Mouse (Mus musculus) neural tube, embryonic 12.5 days (tissue): Measurements from ENCODE around the gene Ankrd52. TPM values are rescaled to one million over a fixed set of nuclear protein-coding genes. Genes with fewer than 3 reads are reported as not detected.

ENCODE experiments used
- ATAC-seq: fragments of 200-750 bp; cut with Nextera tagmentation; 2 replicates; pipeline ENCODE4 v1.8.0; 2017; ENCODE audit warnings: low read depth, mild to moderate bottlenecking, moderate TSS enrichment, moderate library complexity; ENCODE audit not compliant: low FRiP score
- H3K27ac ChIP-seq: fragments of 300-500 bp; sonication (generic); 2 replicates; pipeline ENCODE4 v1.5.1; 2016
- H3K27me3 ChIP-seq: fragments of 300-500 bp; sonication (generic); replicated peaks from 2 replicates; pipeline ENCODE4 v1.6.1; 2016; ENCODE audit warnings: mild to moderate bottlenecking
- H3K36me3 ChIP-seq: fragments of 300-500 bp; sonication (generic); 2 replicates; pipeline ENCODE4 v1.6.1; 2016; ENCODE audit warnings: mild to moderate bottlenecking
- H3K4me1 ChIP-seq: fragments of 300-500 bp; sonication (generic); 2 replicates; pipeline ENCODE4 v1.6.1; 2016
- H3K4me2 ChIP-seq: fragments of 300-500 bp; sonication (generic); replicated peaks from 2 replicates; pipeline ENCODE4 v1.6.1; 2016; ENCODE audit warnings: mild to moderate bottlenecking
- H3K4me3 ChIP-seq: fragments of 300-500 bp; sonication (generic); 2 replicates; pipeline ENCODE4 v1.5.1; 2016
- H3K9ac ChIP-seq: fragments of 300-500 bp; sonication (generic); 2 replicates; pipeline ENCODE4 v1.6.1; 2016; ENCODE audit warnings: mild to moderate bottlenecking
- H3K9me3 ChIP-seq: fragments of 300-500 bp; sonication (generic); 2 replicates; pipeline ENCODE4 v1.6.1; 2016; ENCODE audit warnings: mild to moderate bottlenecking
- WGBS: fragments of 180-500 bp; shearing (Covaris S2); methylation state at CpG from one replicate; pipeline ENCODE4 v1.1.7; 2016; 5-methylcytosine and 5-hydroxymethylcytosine counted together
- polyA plus RNA-seq: library from polyadenylated mRNA; unstranded; fragments of >200 nt; fragmentation: Nextera tagmentation; extraction: Ambion mirVana; gene quantifications from 2 replicates; pipeline ENCODE4 v1.2.1, GENCODE M21; 2016

Gene Ankrd52
- polyA plus RNA-seq, 1 experiment from 2014 or later = 10.2 TPM

DNA sequence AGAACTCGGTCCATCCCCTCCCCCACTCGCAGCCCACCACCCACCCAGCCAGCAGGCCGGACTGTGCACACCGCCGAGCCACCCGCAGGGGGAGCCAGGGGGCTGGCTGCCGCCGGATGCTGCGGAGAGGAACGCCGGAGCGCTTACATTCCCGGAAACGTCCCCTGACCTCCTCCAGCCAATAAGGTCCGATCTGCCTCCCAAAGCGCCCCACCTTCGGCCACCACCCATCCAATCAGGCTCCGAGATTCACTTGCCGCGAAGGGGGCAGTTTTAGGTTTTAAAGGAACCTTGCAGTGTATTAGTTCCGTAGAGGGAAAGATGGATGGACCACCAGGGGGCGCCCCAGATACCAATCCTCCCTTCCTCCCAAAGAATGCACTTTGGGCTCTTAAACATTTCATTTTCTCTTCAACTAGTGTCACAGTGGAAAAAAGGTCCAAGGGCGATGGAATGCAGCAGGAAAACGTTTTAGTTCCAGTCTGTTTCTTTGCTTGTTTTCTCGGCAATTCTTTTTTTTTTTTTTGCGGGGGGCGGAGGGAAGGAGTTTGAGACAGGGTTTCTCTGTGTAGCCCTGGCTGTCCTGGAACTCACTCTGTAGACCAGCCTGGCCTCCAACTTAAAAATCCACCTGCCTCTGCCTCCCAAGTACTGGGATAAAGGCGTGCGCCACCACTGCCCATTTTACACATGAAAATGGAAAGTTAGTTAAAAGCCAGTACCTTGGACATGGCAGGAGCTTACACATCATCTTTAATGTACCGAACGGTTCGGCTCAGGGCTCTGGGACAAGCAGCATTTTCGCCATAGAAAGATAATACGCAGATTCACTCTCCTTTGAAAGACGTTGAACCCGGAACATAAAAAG lies 33.0 kb downstream of the Ankrd52 start:
- H3K9me3 ChIP-seq = no peaks in the 10 kb centered on the region
- H3K4me2 ChIP-seq = peak overlapping the region; percentile 97
- WGBS = 5% methylated on average over 36 of the region's 36 CpGs
- peaks cover 40% of the 10 kb centered on the region for H3K4me1 ChIP-seq
- peak overlapping the region; percentile 77 for H3K9ac ChIP-seq
- peak; percentile 88 for ATAC-seq
- no peaks in the 10 kb centered on the region for H3K27me3 ChIP-seq
- H3K36me3 ChIP-seq = peaks cover 32% of the 10 kb centered on the region
- H3K4me3 ChIP-seq = peak overlapping the region; percentile 97
- peak overlapping the region; percentile 58 for H3K27ac ChIP-seq

DNA sequence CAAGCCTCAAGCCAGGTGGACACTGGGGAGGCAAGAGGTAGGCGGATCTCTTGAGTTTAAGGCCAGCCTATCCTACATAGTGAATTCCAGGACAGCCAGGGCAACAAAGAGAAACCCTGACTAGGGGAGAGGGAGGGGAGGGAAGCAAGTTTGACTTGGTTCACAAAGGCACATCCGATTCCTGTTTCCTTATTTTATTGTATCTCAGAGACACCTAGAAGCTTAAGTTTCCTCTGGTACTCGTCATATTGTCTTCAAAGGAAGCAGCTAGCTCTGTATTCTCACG lies 33.6 kb downstream of the Ankrd52 start:
- Histone ChIP-seq H3K4me3 (peak overlapping the region; percentile 97; the same call in 1 of the 2 replicates), H3K9me3 (no peaks in the 10 kb centered on the region), H3K27ac (peak overlapping the region; percentile 75; the same call in 1 of the 2 replicates), H3K27me3 (no peaks in the 10 kb centered on the region), H3K4me2 (peak overlapping the region; percentile 97), H3K4me1 (peaks cover 40% of the 10 kb centered on the region), H3K36me3 (peaks cover 36% of the 10 kb centered on the region), H3K9ac (0 out of 2 replicates have a peak overlapping the region, but pooled peaks have one; percentile 91)
- no peak for ATAC-seq
- 17% methylated on average over 4 of the region's 4 CpGs for WGBS

DNA sequence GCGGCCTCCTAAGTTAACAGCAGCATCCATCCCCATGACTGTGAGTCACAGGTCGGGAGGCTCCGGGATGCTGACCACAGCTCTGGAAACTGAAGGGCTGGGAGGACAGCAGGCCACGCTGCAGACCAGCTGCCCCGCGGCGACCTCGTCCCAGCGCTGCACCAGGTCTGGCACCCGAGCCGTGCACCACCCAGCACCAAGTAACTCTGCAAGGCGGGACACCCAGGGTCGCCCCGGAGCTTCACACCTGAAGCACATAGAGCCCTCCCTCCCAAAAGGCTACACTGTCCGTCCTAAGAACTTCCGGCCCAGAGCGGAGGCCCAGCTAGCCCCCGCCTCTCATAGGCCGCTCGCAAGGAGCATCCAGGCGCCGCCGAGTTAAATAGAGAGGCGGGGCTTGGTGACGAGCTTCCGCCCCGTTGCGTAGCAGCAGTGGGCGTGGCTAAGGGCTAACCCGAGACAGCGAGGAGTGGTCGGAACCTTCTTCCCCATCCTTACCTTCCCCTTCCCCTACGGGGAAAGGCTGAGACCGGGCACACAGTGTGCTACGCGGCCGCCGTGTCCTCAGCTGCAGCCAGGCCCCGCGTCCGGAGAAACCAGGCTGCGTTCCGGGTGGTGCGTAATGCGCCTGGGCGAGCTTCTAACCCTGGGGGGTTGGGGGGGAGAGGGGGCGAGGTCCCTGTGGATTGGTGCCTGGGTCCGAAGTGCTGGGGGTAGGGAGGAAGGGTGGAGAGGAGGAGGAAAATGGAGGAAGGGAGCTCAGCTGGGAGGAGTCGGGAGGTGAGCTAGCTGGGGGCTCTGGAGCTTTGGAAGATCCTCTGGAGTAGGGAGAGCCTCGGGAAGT lies 34.5 kb downstream of the Ankrd52 start, which contains the start of the genes Nabp2 and Rnf41:
Gene Nabp2 (minus strand): TSS at position 282 of the 844 bp plus-strand sequence.
Gene Rnf41 (plus strand): TSS at position 447 of the 844 bp plus-strand sequence.
- peaks cover 33% of the 10 kb centered on the region for H3K36me3 ChIP-seq
- H3K9ac ChIP-seq = peak within 1 kb of the TSS; percentile 91
- no peaks in the 10 kb centered on the region for H3K9me3 ChIP-seq
- H3K4me2 ChIP-seq = peak within 1 kb of the TSS; percentile 97
- peaks cover 40% of the 10 kb centered on the region for H3K4me1 ChIP-seq
- under 1% methylated on average over 50 of the region's 50 CpGs for WGBS
- H3K27ac ChIP-seq = peak within 1 kb of the TSS; percentile 86
- H3K4me3 ChIP-seq = peak within 1 kb of the TSS; percentile 97
- H3K27me3 ChIP-seq = no peaks in the 10 kb centered on the region
- peak; percentile 86 for ATAC-seq

DNA sequence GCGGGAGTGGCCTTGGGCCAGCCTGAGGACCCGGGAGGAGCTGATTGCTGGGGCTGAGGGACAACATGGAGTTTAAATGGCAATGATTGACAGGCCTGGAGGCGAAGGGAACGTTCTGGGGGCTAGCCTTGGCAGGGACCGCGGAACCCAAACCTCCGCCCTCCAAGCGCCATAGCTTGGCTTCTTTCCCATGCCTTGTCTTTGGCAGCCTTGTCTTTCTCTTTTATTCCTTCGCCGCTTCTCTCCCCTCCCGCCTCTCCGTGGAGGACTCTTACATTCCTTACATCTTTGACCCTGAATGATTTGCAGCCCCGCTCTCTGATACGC lies 35.1 kb downstream of the Ankrd52 start:
- peaks cover 40% of the 10 kb centered on the region for H3K4me1 ChIP-seq
- ATAC-seq = no peak
- 1% methylated on average over 14 of the region's 14 CpGs for WGBS
- H3K4me3 ChIP-seq = peak overlapping the region; percentile 97
- H3K9ac ChIP-seq = peak overlapping the region; percentile 91
- H3K27me3 ChIP-seq = no peaks in the 10 kb centered on the region
- H3K27ac ChIP-seq = peak overlapping the region; percentile 86
- H3K36me3 ChIP-seq = peaks cover 35% of the 10 kb centered on the region
- H3K4me2 ChIP-seq = peak overlapping the region; percentile 97
- H3K9me3 ChIP-seq = no peaks in the 10 kb centered on the region

DNA sequence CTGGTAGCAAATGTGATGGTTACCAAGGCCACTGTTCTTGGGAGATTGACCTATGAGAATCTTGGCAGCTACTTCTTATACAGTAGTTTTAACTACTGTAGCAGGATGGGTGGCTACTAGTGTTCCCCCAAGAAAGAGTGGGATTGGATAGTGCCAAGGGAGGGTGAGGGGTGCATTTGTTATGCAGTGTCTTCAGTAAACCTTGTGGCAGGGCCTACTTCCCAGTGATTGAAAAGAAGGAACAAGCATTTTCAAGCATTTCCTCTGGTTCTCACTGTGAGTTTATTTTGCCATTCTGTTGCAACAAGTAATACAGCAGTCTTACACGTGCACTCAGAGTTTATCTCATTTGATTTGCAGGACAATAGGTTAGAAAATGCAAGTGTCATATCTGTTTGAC lies 35.6 kb downstream of the Ankrd52 start:
- no peaks in the 10 kb centered on the region for H3K27me3 ChIP-seq
- peaks cover 40% of the 10 kb centered on the region for H3K4me1 ChIP-seq
- H3K27ac ChIP-seq = no peak overlapping the region
- H3K9ac ChIP-seq = peak overlapping the region; percentile 91
- H3K4me2 ChIP-seq = peak overlapping the region; percentile 97
- peak overlapping the region; percentile 97 for H3K4me3 ChIP-seq
- no peak for ATAC-seq
- H3K9me3 ChIP-seq = no peaks in the 10 kb centered on the region
- 56% methylated on average over 1 of the region's 1 CpGs for WGBS
- peaks cover 40% of the 10 kb centered on the region for H3K36me3 ChIP-seq

DNA sequence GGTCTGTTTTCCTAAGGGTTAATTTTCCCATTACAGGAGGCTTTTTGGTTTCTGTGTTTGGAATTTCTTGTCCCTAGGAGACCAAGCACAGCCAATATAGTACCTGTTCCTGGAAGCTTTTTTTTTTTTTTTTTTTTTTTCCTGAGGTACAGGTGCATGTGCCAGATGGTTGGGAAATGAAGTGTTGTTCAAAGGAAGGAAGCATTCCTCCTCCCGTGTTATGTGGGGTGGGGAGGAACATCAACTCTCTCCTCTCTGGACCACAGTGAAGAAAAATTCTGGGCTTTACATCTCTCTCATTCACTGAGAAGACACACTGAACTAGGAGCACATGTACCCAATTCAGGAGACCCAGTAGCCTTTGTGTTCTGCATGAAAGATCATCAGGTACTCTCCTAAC lies 36.2 kb downstream of the Ankrd52 start:
- H3K27ac ChIP-seq = no peak overlapping the region
- H3K4me1 ChIP-seq = peaks cover 37% of the 10 kb centered on the region
- H3K27me3 ChIP-seq = no peaks in the 10 kb centered on the region
- peaks cover 39% of the 10 kb centered on the region for H3K36me3 ChIP-seq
- H3K9ac ChIP-seq = peak overlapping the region; percentile 91; the same call in 1 of the 2 replicates
- no peak overlapping the region for H3K4me3 ChIP-seq
- no peak for ATAC-seq
- H3K9me3 ChIP-seq = no peaks in the 10 kb centered on the region
- WGBS = 69% methylated on average over 1 of the region's 1 CpGs
- peak overlapping the region; percentile 97 for H3K4me2 ChIP-seq

DNA sequence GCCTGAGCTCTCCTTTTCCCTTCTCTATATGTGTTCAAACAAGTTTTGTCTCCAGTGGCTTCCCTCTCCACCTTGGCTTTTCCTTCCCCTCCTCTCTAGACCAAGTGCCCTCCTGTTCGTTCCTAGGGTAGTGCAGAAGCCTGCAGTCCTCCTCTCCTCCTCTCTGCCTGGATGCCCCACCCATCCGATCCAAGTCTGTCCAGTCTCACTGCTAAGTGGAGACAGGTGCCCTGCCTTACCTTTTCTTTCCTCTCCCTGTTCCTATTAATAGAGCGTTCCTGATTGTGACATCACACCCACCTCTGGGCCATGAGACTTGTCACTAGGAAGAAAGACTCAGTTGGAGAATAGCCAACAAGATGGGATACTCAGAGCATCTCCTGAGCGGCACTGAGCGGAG lies 37.9 kb downstream of the Ankrd52 start:
- H3K36me3 ChIP-seq = peaks cover 51% of the 10 kb centered on the region
- H3K4me1 ChIP-seq = peaks cover 28% of the 10 kb centered on the region
- no peak overlapping the region for H3K27ac ChIP-seq
- WGBS = 92% methylated on average over 5 of the region's 5 CpGs
- no peaks in the 10 kb centered on the region for H3K27me3 ChIP-seq
- no peak for ATAC-seq
- H3K4me2 ChIP-seq = no peak overlapping the region
- H3K9ac ChIP-seq = no peak overlapping the region
- no peaks in the 10 kb centered on the region for H3K9me3 ChIP-seq
- no peak overlapping the region for H3K4me3 ChIP-seq

DNA sequence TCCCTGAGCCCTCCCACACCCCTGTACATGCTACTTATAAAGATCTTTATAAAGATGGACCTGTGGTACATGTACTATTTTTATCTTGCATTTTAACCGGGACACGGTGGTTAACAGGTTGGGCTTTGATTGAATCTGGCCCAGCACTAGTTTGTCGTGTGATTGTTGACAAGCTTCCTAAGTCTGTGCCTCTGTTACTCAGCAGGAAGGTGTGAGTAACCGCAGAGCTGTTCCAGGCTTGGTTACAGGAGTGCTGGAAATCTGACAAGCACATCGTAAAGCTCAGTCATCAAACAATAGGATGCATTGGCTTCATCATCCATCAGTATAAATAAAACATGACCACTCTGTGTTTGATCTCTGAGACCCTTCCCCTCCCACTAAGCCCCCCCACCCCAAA lies 45.5 kb downstream of the Ankrd52 start:
- ATAC-seq = no peak
- no peak overlapping the region for H3K9ac ChIP-seq
- WGBS = 74% methylated on average over 5 of the region's 5 CpGs
- H3K27me3 ChIP-seq = no peaks in the 10 kb centered on the region
- H3K4me1 ChIP-seq = no peaks in the 10 kb centered on the region
- H3K4me3 ChIP-seq = no peak overlapping the region
- H3K36me3 ChIP-seq = peaks cover 67% of the 10 kb centered on the region
- H3K4me2 ChIP-seq = no peak overlapping the region
- H3K27ac ChIP-seq = no peak overlapping the region
- no peaks in the 10 kb centered on the region for H3K9me3 ChIP-seq

DNA sequence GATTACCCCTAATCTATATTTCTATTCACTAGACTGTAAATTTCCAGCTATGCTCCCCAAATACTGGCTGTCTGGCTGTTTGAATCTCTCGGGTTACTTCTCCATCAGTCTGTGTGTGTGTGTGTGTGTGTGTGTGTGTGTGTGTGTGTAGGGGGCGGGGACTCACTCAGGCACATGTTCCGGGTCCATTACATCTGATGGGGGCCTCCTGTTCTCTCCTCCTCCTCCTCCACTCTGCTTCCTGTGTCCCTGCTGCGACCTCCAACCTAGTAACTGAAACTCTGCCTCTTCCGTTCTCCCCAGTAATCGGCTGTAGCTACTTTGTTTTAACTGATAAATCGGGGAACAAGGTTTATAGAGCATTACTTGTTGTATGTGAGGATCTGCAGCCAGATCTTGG lies 47.7 kb downstream of the Ankrd52 start:
- H3K27me3 ChIP-seq = no peaks in the 10 kb centered on the region
- H3K9me3 ChIP-seq = no peaks in the 10 kb centered on the region
- no peak overlapping the region for H3K9ac ChIP-seq
- H3K4me1 ChIP-seq = no peaks in the 10 kb centered on the region
- WGBS = 64% methylated on average over 7 of the region's 7 CpGs
- no peak overlapping the region for H3K4me2 ChIP-seq
- ATAC-seq = no peak
- peaks cover 66% of the 10 kb centered on the region for H3K36me3 ChIP-seq
- no peak overlapping the region for H3K4me3 ChIP-seq
- H3K27ac ChIP-seq = no peak overlapping the region

DNA sequence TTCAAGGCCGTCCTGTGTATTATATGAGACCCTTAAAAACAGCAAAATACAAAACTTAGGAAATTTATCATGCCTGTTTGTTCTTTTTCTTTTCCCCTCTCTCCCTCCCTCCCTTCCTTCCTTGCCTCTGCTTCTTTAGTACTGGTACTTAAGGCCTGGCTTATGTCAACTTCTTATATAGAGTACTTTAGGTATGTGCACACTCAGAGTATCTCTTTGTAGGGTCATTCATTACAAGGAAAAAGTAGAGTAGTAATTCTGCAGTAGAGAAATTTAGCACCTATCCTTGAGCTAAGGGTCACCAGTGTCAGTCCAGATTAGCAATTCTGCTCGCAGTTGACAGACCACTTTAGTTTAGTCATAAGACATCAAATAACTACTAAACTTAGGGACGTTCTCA lies 48.3 kb downstream of the Ankrd52 start:
- no peak overlapping the region for H3K4me2 ChIP-seq
- no peaks in the 10 kb centered on the region for H3K9me3 ChIP-seq
- 97% methylated on average over 3 of the region's 3 CpGs for WGBS
- peaks cover 66% of the 10 kb centered on the region for H3K36me3 ChIP-seq
- H3K27ac ChIP-seq = no peak overlapping the region
- no peak overlapping the region for H3K9ac ChIP-seq
- no peaks in the 10 kb centered on the region for H3K4me1 ChIP-seq
- H3K27me3 ChIP-seq = no peaks in the 10 kb centered on the region
- no peak overlapping the region for H3K4me3 ChIP-seq
- no peak for ATAC-seq

DNA sequence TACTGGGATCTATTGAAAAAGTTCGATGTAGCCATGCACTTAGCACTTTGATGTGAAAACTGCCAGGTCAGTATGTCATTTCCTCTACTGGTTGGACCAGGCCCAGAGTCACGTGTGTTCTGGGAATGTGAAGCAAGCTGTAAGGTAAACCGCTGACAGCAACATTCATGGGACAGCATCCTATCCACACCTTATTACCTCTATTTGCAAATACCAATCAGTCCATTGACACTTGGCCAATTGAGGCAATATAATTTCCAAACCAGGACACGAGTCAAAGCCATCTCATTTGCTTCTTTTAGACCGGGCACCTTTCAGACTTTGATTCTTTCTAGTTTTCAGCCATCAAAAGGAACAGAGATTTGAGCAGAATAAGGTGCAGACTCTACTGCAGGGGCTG lies 52.1 kb downstream of the Ankrd52 start:
- H3K9ac ChIP-seq = no peak overlapping the region
- H3K9me3 ChIP-seq = no peaks in the 10 kb centered on the region
- H3K4me2 ChIP-seq = no peak overlapping the region
- no peak overlapping the region for H3K4me3 ChIP-seq
- ATAC-seq = no peak
- no peaks in the 10 kb centered on the region for H3K4me1 ChIP-seq
- no peaks in the 10 kb centered on the region for H3K27me3 ChIP-seq
- H3K27ac ChIP-seq = no peak overlapping the region
- 93% methylated on average over 5 of the region's 5 CpGs for WGBS
- peaks cover 56% of the 10 kb centered on the region for H3K36me3 ChIP-seq

DNA sequence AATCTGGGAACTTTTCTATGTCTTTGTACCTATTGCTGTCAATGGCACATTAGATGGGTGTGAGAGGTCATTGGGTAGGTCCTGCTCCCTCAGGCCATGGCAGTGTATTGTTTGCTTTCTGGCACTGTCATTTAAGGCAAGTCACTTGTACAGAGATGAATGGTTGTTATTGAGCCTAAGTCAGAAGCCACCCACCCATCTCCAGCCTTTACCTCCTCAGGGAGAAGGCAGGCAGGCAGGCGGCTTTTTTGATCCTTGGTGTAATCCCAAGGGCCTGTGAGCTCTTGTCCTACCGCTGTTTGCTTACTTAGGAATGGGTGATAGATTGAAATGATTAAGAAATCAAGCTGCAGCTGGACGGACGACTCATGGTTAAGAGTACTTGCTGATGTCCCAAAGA lies 52.5 kb downstream of the Ankrd52 start:
- WGBS = 88% methylated on average over 4 of the region's 4 CpGs
- no peaks in the 10 kb centered on the region for H3K27me3 ChIP-seq

More for the DNA sequence above, 52.5 kb downstream of the Ankrd52 start:
- Histone ChIP-seq H3K4me1 (no peaks in the 10 kb centered on the region), H3K9me3 (no peaks in the 10 kb centered on the region), H3K9ac (no peak overlapping the region), H3K4me3 (no peak overlapping the region), H3K27ac (no peak overlapping the region), H3K4me2 (no peak overlapping the region), H3K36me3 (peaks cover 58% of the 10 kb centered on the region)
- ATAC-seq = no peak
